Mouse (Mus musculus): ENCODE measurements around the gene Atxn2l.

Gene Atxn2l

GRCm38 (mm10) chr7:126503273-126503878 is at the start of gene Atxn2l:
Gene Atxn2l (minus strand): TSS chr7:126503437.
- in situ Hi-C loops (cut with MboI): no loop called here

GRCm38 (mm10) chr7:126545631-126546030 is 42.4 kb upstream of the Atxn2l start:
- in situ Hi-C loops (cut with MboI): no loop called here

GRCm38 (mm10) chr7:126541661-126542060 is 38.4 kb upstream of the Atxn2l start:
- in situ Hi-C loops (cut with MboI): no loop called here

- in situ Hi-C loops (cut with MboI): no loop called here
Measured at GRCm38 (mm10) chr7:126537820-126538585, 34.8 kb upstream of the Atxn2l start.

GRCm38 (mm10) chr7:126536466-126536865 is 33.2 kb upstream of the Atxn2l start:
- in situ Hi-C loops (cut with MboI): no loop called here

GRCm38 (mm10) chr7:126535766-126536165 is 32.5 kb upstream of the Atxn2l start:
- in situ Hi-C loops (cut with MboI): no loop called here

- in situ Hi-C loops (cut with MboI): no loop called here
Measured at GRCm38 (mm10) chr7:126533434-126533833, 30.2 kb upstream of the Atxn2l start.

GRCm38 (mm10) chr7:126528166-126528577 is 24.9 kb upstream of the Atxn2l start:
- in situ Hi-C loops (cut with MboI): no loop called here

- in situ Hi-C loops (cut with MboI): no loop called here
Measured at GRCm38 (mm10) chr7:126523316-126523715, 20.1 kb upstream of the Atxn2l start.

- in situ Hi-C loops (cut with MboI): no loop called here
Measured at GRCm38 (mm10) chr7:126519513-126519912, 16.3 kb upstream of the Atxn2l start.

GRCm38 (mm10) chr7:126518261-126518941 is 15.2 kb upstream of the Atxn2l start:
- in situ Hi-C loops (cut with MboI): no loop called here

GRCm38 (mm10) chr7:126511287-126511686 is 8.1 kb upstream of the Atxn2l start:
- in situ Hi-C loops (cut with MboI): no loop called here

- in situ Hi-C loops (cut with MboI): no loop called here
Measured at GRCm38 (mm10) chr7:126507126-126507778, 4.0 kb upstream of the Atxn2l start.

GRCm38 (mm10) chr7:126504913-126505312 is 1.7 kb upstream of the Atxn2l start:
- in situ Hi-C loops (cut with MboI): no loop called here

GRCm38 (mm10) chr7:126502751-126503150 is 486 bp downstream of the Atxn2l start:
- in situ Hi-C loops (cut with MboI): no loop called here

GRCm38 (mm10) chr7:126502023-126502741 is 1.1 kb downstream of the Atxn2l start:
- in situ Hi-C loops (cut with MboI): no loop called here

- in situ Hi-C loops (cut with MboI): no loop called here
Measured at GRCm38 (mm10) chr7:126501684-126502022, 1.6 kb downstream of the Atxn2l start.

GRCm38 (mm10) chr7:126499416-126499815 is 3.8 kb downstream of the Atxn2l start:
- in situ Hi-C loops (cut with MboI): no loop called here

GRCm38 (mm10) chr7:126497966-126498365 is 5.3 kb downstream of the Atxn2l start:
- in situ Hi-C loops (cut with MboI): no loop called here

- in situ Hi-C loops (cut with MboI): no loop called here
Measured at GRCm38 (mm10) chr7:126496475-126496874, 6.8 kb downstream of the Atxn2l start.

GRCm38 (mm10) chr7:126494120-126494519 is 9.1 kb downstream of the Atxn2l start:
- in situ Hi-C loops (cut with MboI): no loop called here

- in situ Hi-C loops (cut with MboI): no loop called here
Measured at GRCm38 (mm10) chr7:126491973-126492372, 11.3 kb downstream of the Atxn2l start.
